Mouse (Mus musculus) ES-Bruce4 (cell line): ENCODE data around the gene Lrrc63. TPM values are rescaled to one million over a fixed set of nuclear protein-coding genes. Genes with fewer than 3 reads are reported as not detected.
"Not testable (repeated sequence)": the region's sequence is repeated elsewhere in the genome, so short reads cannot be mapped to it uniquely, and the experiment has no call there.

ENCODE experiments used
- H3K27ac ChIP-seq: 2 replicates; pipeline ENCODE4 v1.5.1; 2012; ENCODE audit warnings: low read length, inconsistent platforms; ENCODE audit not compliant: insufficient read depth
- H3K27me3 ChIP-seq: 2 replicates; pipeline ENCODE4 v1.6.1; 2012; ENCODE audit warnings: mild to moderate bottlenecking, low read length, inconsistent platforms; ENCODE audit not compliant: control insufficient read depth, poor library complexity, insufficient read depth, severe bottlenecking
- H3K36me3 ChIP-seq: 2 replicates; pipeline ENCODE4 v1.6.1; 2012; ENCODE audit warnings: inconsistent platforms, mild to moderate bottlenecking, low read length, moderate library complexity; ENCODE audit not compliant: control insufficient read depth, poor library complexity, insufficient read depth, severe bottlenecking
- H3K4me1 ChIP-seq: one replicate; pipeline ENCODE4 v1.8.1; 2011; ENCODE audit warnings: low read length; ENCODE audit not compliant: control insufficient read depth, insufficient read depth
- H3K4me3 ChIP-seq: 2 replicates; pipeline ENCODE4 v1.5.1; 2011; ENCODE audit warnings: low read depth, mild to moderate bottlenecking, low read length
- H3K9ac ChIP-seq: 2 replicates; pipeline ENCODE4 v1.6.1; 2012; ENCODE audit warnings: low read depth, mild to moderate bottlenecking, inconsistent platforms; ENCODE audit not compliant: poor library complexity, severe bottlenecking
- H3K9me3 ChIP-seq: replicated peaks from 2 replicates; pipeline ENCODE4 v1.6.1; 2012; ENCODE audit warnings: mild to moderate bottlenecking, low read length, inconsistent platforms; ENCODE audit not compliant: control insufficient read depth, poor library complexity, insufficient read depth, severe bottlenecking
- CTCF ChIP-seq: IDR thresholded peaks from one replicate; pipeline ENCODE4 v1.8.1; 2011; ENCODE audit warnings: low read depth, low read length
- EP300 ChIP-seq: IDR thresholded peaks from 2 replicates; pipeline ENCODE4 v1.6.1; 2011; ENCODE audit warnings: low read depth, low read length; ENCODE audit not compliant: insufficient read depth
- POLR2A ChIP-seq: IDR thresholded peaks from one replicate; pipeline ENCODE4 v1.8.1; 2011; ENCODE audit warnings: low read length; ENCODE audit not compliant: insufficient read depth
- polyA plus RNA-seq: library from polyadenylated mRNA; stranded (reverse); fragments of >200 nt; gene quantifications from 2 replicates; pipeline ENCODE4 v1.2.4, GENCODE M21; 2011; ENCODE audit warnings: low read depth; ENCODE audit not compliant: missing spikeins, insufficient read depth, insufficient read length

Gene Lrrc63
- polyA plus RNA-seq, 1 experiment: not detected

GRCm38 (mm10) chr14:75150653-75151052 lies 20.0 kb upstream of the Lrrc63 start:
- no peaks in the 10 kb centered on the region for H3K36me3 ChIP-seq
- H3K4me3 ChIP-seq: no peak overlapping the region
- peaks cover 2% of the 10 kb centered on the region for H3K4me1 ChIP-seq
- H3K27ac ChIP-seq: no peak overlapping the region
- no peak for TF ChIP-seq CTCF
- TF ChIP-seq POLR2A: no peak
- TF ChIP-seq EP300: no peak
- H3K9me3 ChIP-seq: 0 out of 2 replicates have a peak, but pooled peaks cover 2% of the 10 kb centered on the region
- H3K27me3 ChIP-seq: no peaks in the 10 kb centered on the region; the same call in 1 of the 2 replicates
- H3K9ac ChIP-seq: no peak overlapping the region

- H3K27ac ChIP-seq: no peak overlapping the region
- no peak overlapping the region for H3K9ac ChIP-seq
- no peaks in the 10 kb centered on the region for H3K36me3 ChIP-seq
- no peak for TF ChIP-seq POLR2A
- no peak for TF ChIP-seq EP300
- TF ChIP-seq CTCF: no peak
- no peak overlapping the region for H3K4me3 ChIP-seq
- 0 out of 2 replicates have a peak, but pooled peaks cover 2% of the 10 kb centered on the region for H3K9me3 ChIP-seq
- H3K27me3 ChIP-seq: no peaks in the 10 kb centered on the region; the same call in 1 of the 2 replicates
- H3K4me1 ChIP-seq: no peaks in the 10 kb centered on the region
Observed at GRCm38 (mm10) chr14:75148229-75148628, 17.5 kb upstream of the Lrrc63 start.

GRCm38 (mm10) chr14:75147706-75148105 lies 17.0 kb upstream of the Lrrc63 start:
- not testable (repeated sequence) for H3K9ac ChIP-seq, H3K27ac ChIP-seq, H3K36me3 ChIP-seq, H3K9me3 ChIP-seq, H3K27me3 ChIP-seq, H3K4me3 ChIP-seq, H3K4me1 ChIP-seq

GRCm38 (mm10) chr14:75139225-75139624 lies 8.5 kb upstream of the Lrrc63 start:
- H3K27ac ChIP-seq: no peak overlapping the region
- H3K4me3 ChIP-seq: no peak overlapping the region
- TF ChIP-seq EP300: no peak
- TF ChIP-seq CTCF: no peak
- TF ChIP-seq POLR2A: no peak
- H3K27me3 ChIP-seq: no peaks in the 10 kb centered on the region; the same call in 1 of the 2 replicates
- H3K9me3 ChIP-seq: no peaks in the 10 kb centered on the region
- H3K4me1 ChIP-seq: peaks cover 1% of the 10 kb centered on the region
- H3K36me3 ChIP-seq: no peaks in the 10 kb centered on the region
- H3K9ac ChIP-seq: no peak overlapping the region

- H3K27ac ChIP-seq: no peak overlapping the region
- no peak overlapping the region for H3K9ac ChIP-seq
- no peaks in the 10 kb centered on the region for H3K36me3 ChIP-seq
- no peaks in the 10 kb centered on the region; the same call in 1 of the 2 replicates for H3K27me3 ChIP-seq
- TF ChIP-seq POLR2A: no peak
- no peak for TF ChIP-seq EP300
- TF ChIP-seq CTCF: no peak
- no peak overlapping the region for H3K4me3 ChIP-seq
- H3K9me3 ChIP-seq: no peaks in the 10 kb centered on the region
- H3K4me1 ChIP-seq: peaks cover 1% of the 10 kb centered on the region
Observed at GRCm38 (mm10) chr14:75138503-75138902, 7.8 kb upstream of the Lrrc63 start.

GRCm38 (mm10) chr14:75136119-75136966 lies 5.7 kb upstream of the Lrrc63 start:
- H3K27me3 ChIP-seq: no peaks in the 10 kb centered on the region; the same call in 1 of the 2 replicates
- no peak overlapping the region for H3K27ac ChIP-seq
- no peak overlapping the region for H3K9ac ChIP-seq
- no peak for TF ChIP-seq EP300
- TF ChIP-seq CTCF: no peak
- TF ChIP-seq POLR2A: no peak
- no peaks in the 10 kb centered on the region for H3K9me3 ChIP-seq
- H3K4me3 ChIP-seq: no peak overlapping the region
- peaks cover 1% of the 10 kb centered on the region for H3K4me1 ChIP-seq
- no peaks in the 10 kb centered on the region for H3K36me3 ChIP-seq
